Mouse (Mus musculus): ENCODE data around the gene Tcp11l2.

The Tcp11l2 gene

DNA sequence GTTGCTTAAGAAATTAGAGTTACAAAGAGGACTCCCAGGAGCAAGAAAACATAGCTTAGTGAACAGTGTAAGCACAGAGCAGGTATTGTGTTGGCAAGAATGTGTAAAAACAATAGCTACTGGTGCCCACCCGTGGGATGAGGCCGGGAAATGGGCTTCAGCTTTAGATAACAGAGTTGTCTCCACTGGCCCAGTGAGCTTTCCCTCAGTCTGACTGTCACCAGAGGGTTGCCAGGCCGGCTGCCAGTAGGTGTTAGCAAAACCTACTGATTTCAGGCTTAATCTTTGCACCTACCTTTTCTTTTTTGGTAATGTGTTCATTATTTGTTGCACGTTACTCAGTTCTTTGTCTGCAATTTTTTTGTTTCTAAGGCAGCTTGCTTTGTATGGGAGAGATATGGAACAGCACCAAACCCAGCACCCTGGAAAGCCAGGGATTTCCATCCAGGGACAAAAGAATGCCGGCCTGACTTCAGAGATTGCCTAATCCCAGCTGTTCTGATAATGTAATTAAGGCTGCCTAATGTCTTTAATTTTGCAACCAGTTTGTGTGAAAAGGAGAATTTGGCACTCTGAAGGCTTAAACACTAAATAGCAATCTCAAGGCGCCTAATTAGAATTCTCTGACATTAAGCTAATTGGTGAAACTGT lies 81.1 kb downstream of the Tcp11l2 start:
- DNase-seq (ENCODE audit: low spot score) = no peak

DNA sequence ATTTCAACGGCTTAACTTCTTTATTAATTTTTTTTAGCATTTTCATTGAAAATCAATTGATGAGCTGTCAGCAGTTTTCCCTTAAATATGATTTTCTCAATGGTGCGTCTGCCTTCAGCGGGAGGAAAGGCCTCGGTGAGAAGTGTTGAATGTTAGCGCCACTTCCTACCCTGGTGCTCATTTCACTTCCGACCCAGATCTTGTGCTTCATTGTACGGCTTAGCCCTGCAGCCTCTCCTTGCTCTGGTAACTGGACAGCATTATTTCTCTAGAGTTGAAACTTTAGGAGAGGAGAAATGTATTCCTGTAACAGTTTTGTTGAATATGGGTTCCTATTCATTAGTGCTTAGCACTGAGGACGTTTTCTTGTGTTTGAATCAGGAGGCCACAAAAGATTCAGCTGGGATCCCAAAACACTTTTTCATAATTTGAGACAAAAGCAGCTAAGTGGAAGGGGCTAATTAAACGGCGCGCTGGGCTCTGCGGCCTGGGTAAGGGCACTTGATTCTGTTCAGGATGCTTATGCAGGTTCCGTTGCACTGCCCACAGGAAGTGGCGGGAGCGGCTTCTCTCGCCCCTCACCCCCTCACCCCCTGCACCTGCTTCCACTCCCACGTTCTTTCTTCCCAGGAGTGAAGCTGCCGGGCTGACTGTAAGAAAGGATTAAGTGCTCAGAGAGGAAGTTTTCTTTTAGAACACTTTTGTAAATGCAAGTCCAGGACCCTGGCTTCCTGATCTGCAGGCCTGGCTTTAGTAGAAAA lies 81.8 kb downstream of the Tcp11l2 start:
- no peak for DNase-seq (ENCODE audit: low spot score)

DNA sequence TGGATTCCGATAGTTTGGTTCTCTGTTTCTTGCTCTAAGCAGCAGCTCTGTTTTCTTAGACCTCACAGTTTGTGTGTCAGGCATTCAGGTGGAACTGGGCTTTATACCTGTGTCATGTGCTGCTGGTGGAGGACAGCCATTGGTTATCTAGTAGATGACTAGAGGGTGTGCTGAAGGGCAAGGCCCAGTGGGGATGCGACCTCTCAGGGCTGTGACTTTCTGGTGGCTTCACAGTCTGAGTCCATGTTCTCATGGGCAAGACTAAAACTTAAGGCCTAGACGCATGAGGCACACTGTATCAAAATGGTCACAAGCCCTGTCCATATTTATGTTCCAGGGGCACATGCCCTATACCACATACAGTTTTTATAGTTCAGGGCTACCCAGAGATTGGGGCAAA lies 82.9 kb downstream of the Tcp11l2 start:
- no peak for DNase-seq (ENCODE audit: low spot score)

DNA sequence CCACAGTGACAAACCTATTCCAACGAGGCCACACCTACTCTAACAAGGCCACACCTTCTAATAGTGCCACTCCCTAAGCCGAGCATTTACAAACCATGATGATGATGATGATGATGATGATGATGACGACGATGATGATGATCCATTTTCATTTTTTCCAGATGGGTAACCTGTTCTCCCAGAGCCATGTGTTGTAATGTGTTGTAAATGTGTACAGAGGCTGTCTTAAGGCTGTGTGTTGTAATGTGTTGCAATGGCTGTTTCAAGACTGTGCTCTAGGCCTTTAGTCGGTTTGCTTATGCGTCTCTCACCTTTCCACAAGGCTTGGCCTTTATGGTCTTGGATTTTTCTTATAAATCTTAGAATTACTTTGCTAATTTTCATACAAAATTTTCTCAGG lies 85.7 kb downstream of the Tcp11l2 start:
- no peak for DNase-seq (ENCODE audit: low spot score)
